Mouse (Mus musculus): ENCODE results near the gene Rnf6. TPM values are rescaled to one million over a fixed set of nuclear protein-coding genes. Genes with fewer than 3 reads are reported as not detected.
"Not testable (repeated sequence)": the region's sequence is repeated elsewhere in the genome, so short reads cannot be mapped to it uniquely, and the experiment has no call there.

The Rnf6 gene
- total RNA-seq, 1 experiment: 25.1 TPM

- DNase-seq (ENCODE audit: low read depth, low spot score): no peak
- in situ Hi-C loops (cut with MboI; ENCODE audit: low sequenced_read_pairs in 2 of 2, unreplicated experiment in 2 of 2): loop anchor here (25.0 kb wide), 1 partner anchor 297 kb away; the partner anchor contains the start of genes Gm6370 (in 2 of the 2) and Gm6408 (in 2 of the 2)
- H3K9me3 ChIP-seq (ENCODE audit: control insufficient read depth, insufficient read depth, low read depth, low read length): no peaks in the 10 kb centered on the region
- no peaks in the 10 kb centered on the region for H3K36me3 ChIP-seq (ENCODE audit: control insufficient read depth, insufficient read depth, low read length, poor library complexity, severe bottlenecking)
- TF ChIP-seq ZNF384 (IDR thresholded peaks at IDR 0.05; ENCODE audit: low read depth, low read length): no peak
- TF ChIP-seq CHD2 (IDR thresholded peaks at IDR 0.05; ENCODE audit: low read depth, low read length): no peak
- TF ChIP-seq ZC3H11A (IDR thresholded peaks at IDR 0.05; ENCODE audit: borderline replicate concordance, low read depth, low read length): no peak
- TF ChIP-seq HCFC1 (IDR thresholded peaks at IDR 0.05; ENCODE audit: borderline replicate concordance, insufficient read depth, low read length): no peak
- no peak for TF ChIP-seq MAFK (IDR thresholded peaks at IDR 0.05; ENCODE audit: insufficient read depth, low read depth, low read length)
- no peak overlapping the region for H3K27ac ChIP-seq (ENCODE audit: insufficient read depth, low read depth, low read length, poor library complexity, severe bottlenecking)
- no peak overlapping the region for H3K4me3 ChIP-seq (ENCODE audit: insufficient read depth in 1 of 2, low read depth in 1 of 2, low read length in 2 of 2, poor library complexity in 1 of 2, severe bottlenecking in 1 of 2)
- H3K4me1 ChIP-seq (ENCODE audit: control insufficient read depth in 2 of 2, insufficient read depth in 2 of 2, low read length in 2 of 2, poor library complexity in 1 of 2): no peaks in the 10 kb centered on the region
- no peak overlapping the region for H3K9ac ChIP-seq (ENCODE audit: insufficient read depth, low read depth, low read length, poor library complexity, severe bottlenecking)
Measured at GRCm38 (mm10) chr5:146190093-146190492, 31.3 kb downstream of the Rnf6 start.

GRCm38 (mm10) chr5:146188712-146189111, 32.6 kb downstream of the Rnf6 start:
- no peak for TF ChIP-seq ZNF384 (IDR thresholded peaks at IDR 0.05; ENCODE audit: low read depth, low read length)
- TF ChIP-seq HCFC1 (IDR thresholded peaks at IDR 0.05; ENCODE audit: borderline replicate concordance, insufficient read depth, low read length): no peak
- TF ChIP-seq CHD2 (IDR thresholded peaks at IDR 0.05; ENCODE audit: low read depth, low read length): no peak
- no peak for TF ChIP-seq MAFK (IDR thresholded peaks at IDR 0.05; ENCODE audit: insufficient read depth, low read depth, low read length)
- no peak for TF ChIP-seq ZC3H11A (IDR thresholded peaks at IDR 0.05; ENCODE audit: borderline replicate concordance, low read depth, low read length)
- no peak for DNase-seq (ENCODE audit: low read depth, low spot score)
- H3K36me3 ChIP-seq (ENCODE audit: control insufficient read depth, insufficient read depth, low read length, poor library complexity, severe bottlenecking): no peaks in the 10 kb centered on the region
- H3K4me1 ChIP-seq (ENCODE audit: control insufficient read depth in 2 of 2, insufficient read depth in 2 of 2, low read length in 2 of 2, poor library complexity in 1 of 2): no peaks in the 10 kb centered on the region
- H3K4me3 ChIP-seq (ENCODE audit: insufficient read depth in 1 of 2, low read depth in 1 of 2, low read length in 2 of 2, poor library complexity in 1 of 2, severe bottlenecking in 1 of 2): no peak overlapping the region
- in situ Hi-C loops (cut with MboI; ENCODE audit: low sequenced_read_pairs in 2 of 2, unreplicated experiment in 2 of 2): loop anchor here (25.0 kb wide), 1 partner anchor 299 kb away; the partner anchor contains the start of genes Gm6370 (in 2 of the 2) and Gm6408 (in 2 of the 2)
- no peak overlapping the region for H3K27ac ChIP-seq (ENCODE audit: insufficient read depth, low read depth, low read length, poor library complexity, severe bottlenecking)
- no peaks in the 10 kb centered on the region for H3K9me3 ChIP-seq (ENCODE audit: control insufficient read depth, insufficient read depth, low read depth, low read length)
- H3K9ac ChIP-seq (ENCODE audit: insufficient read depth, low read depth, low read length, poor library complexity, severe bottlenecking): no peak overlapping the region

GRCm38 (mm10) chr5:146188144-146188543, 33.2 kb downstream of the Rnf6 start:
- Histone ChIP-seq H3K9me3 (ENCODE audit: control insufficient read depth, insufficient read depth, low read depth, low read length) (no peaks in the 10 kb centered on the region), H3K4me1 (ENCODE audit: control insufficient read depth in 2 of 2, insufficient read depth in 2 of 2, low read length in 2 of 2, poor library complexity in 1 of 2) (no peaks in the 10 kb centered on the region), H3K9ac (ENCODE audit: insufficient read depth, low read depth, low read length, poor library complexity, severe bottlenecking) (no peak overlapping the region), H3K36me3 (ENCODE audit: control insufficient read depth, insufficient read depth, low read length, poor library complexity, severe bottlenecking) (no peaks in the 10 kb centered on the region), H3K4me3 (ENCODE audit: insufficient read depth in 1 of 2, low read depth in 1 of 2, low read length in 2 of 2, poor library complexity in 1 of 2, severe bottlenecking in 1 of 2) (no peak overlapping the region), H3K27ac (ENCODE audit: insufficient read depth, low read depth, low read length, poor library complexity, severe bottlenecking) (no peak overlapping the region)
- TF ChIP-seq CHD2 (IDR thresholded peaks at IDR 0.05; ENCODE audit: low read depth, low read length): no peak
- no peak for TF ChIP-seq MAFK (IDR thresholded peaks at IDR 0.05; ENCODE audit: insufficient read depth, low read depth, low read length)
- no peak for TF ChIP-seq ZNF384 (IDR thresholded peaks at IDR 0.05; ENCODE audit: low read depth, low read length)
- no peak for TF ChIP-seq HCFC1 (IDR thresholded peaks at IDR 0.05; ENCODE audit: borderline replicate concordance, insufficient read depth, low read length)
- TF ChIP-seq ZC3H11A (IDR thresholded peaks at IDR 0.05; ENCODE audit: borderline replicate concordance, low read depth, low read length): no peak
- in situ Hi-C loops (cut with MboI; ENCODE audit: low sequenced_read_pairs in 2 of 2, unreplicated experiment in 2 of 2): loop anchor here (25.0 kb wide), 1 partner anchor 299 kb away; the partner anchor contains the start of genes Gm6370 (in 2 of the 2) and Gm6408 (in 2 of the 2)
- no peak for DNase-seq (ENCODE audit: low read depth, low spot score)

- 0 out of 2 replicates have a peak, but pooled peaks have one; percentile 13 for TF ChIP-seq ZC3H11A (IDR thresholded peaks at IDR 0.05; ENCODE audit: borderline replicate concordance, low read depth, low read length)
- DNase-seq (ENCODE audit: low read depth, low spot score): peak; percentile 24
- H3K4me1 ChIP-seq (ENCODE audit: control insufficient read depth in 2 of 2, insufficient read depth in 2 of 2, low read length in 2 of 2, poor library complexity in 1 of 2); H3K4me3 ChIP-seq (ENCODE audit: insufficient read depth in 1 of 2, low read depth in 1 of 2, low read length in 2 of 2, poor library complexity in 1 of 2, severe bottlenecking in 1 of 2); H3K9me3 ChIP-seq (ENCODE audit: control insufficient read depth, insufficient read depth, low read depth, low read length); H3K27ac ChIP-seq (ENCODE audit: insufficient read depth, low read depth, low read length, poor library complexity, severe bottlenecking); H3K9ac ChIP-seq (ENCODE audit: insufficient read depth, low read depth, low read length, poor library complexity, severe bottlenecking); H3K36me3 ChIP-seq (ENCODE audit: control insufficient read depth, insufficient read depth, low read length, poor library complexity, severe bottlenecking): not testable (repeated sequence)
- in situ Hi-C loops (cut with MboI; ENCODE audit: low sequenced_read_pairs in 2 of 2, unreplicated experiment in 2 of 2): loop anchor here (25.0 kb wide), 1 partner anchor 300 kb away; the partner anchor contains the start of genes Gm6370 (in 2 of the 2) and Gm6408 (in 2 of the 2)
Measured at GRCm38 (mm10) chr5:146187441-146187840, 33.9 kb downstream of the Rnf6 start.

GRCm38 (mm10) chr5:146185204-146185603, 36.2 kb downstream of the Rnf6 start, which contains the start of gene 1700001J03Rik:
Gene 1700001J03Rik, minus strand, starts transcription at chr5:146185304.
- H3K9ac ChIP-seq (ENCODE audit: insufficient read depth, low read depth, low read length, poor library complexity, severe bottlenecking); DNase-seq (ENCODE audit: low read depth, low spot score); H3K9me3 ChIP-seq (ENCODE audit: control insufficient read depth, insufficient read depth, low read depth, low read length); H3K4me3 ChIP-seq (ENCODE audit: insufficient read depth in 1 of 2, low read depth in 1 of 2, low read length in 2 of 2, poor library complexity in 1 of 2, severe bottlenecking in 1 of 2); H3K36me3 ChIP-seq (ENCODE audit: control insufficient read depth, insufficient read depth, low read length, poor library complexity, severe bottlenecking); H3K27ac ChIP-seq (ENCODE audit: insufficient read depth, low read depth, low read length, poor library complexity, severe bottlenecking); H3K4me1 ChIP-seq (ENCODE audit: control insufficient read depth in 2 of 2, insufficient read depth in 2 of 2, low read length in 2 of 2, poor library complexity in 1 of 2): not testable (repeated sequence)
- in situ Hi-C loops (cut with MboI; ENCODE audit: low sequenced_read_pairs in 2 of 2, unreplicated experiment in 2 of 2): loop anchor here (25.0 kb wide), 1 partner anchor 302 kb away; the partner anchor contains the start of genes Gm6370 (in 2 of the 2) and Gm6408 (in 2 of the 2)

- H3K36me3 ChIP-seq (ENCODE audit: control insufficient read depth, insufficient read depth, low read length, poor library complexity, severe bottlenecking); in situ Hi-C loops (cut with MboI; ENCODE audit: low sequenced_read_pairs in 2 of 2, unreplicated experiment in 2 of 2); DNase-seq (ENCODE audit: low read depth, low spot score); H3K27ac ChIP-seq (ENCODE audit: insufficient read depth, low read depth, low read length, poor library complexity, severe bottlenecking); H3K9ac ChIP-seq (ENCODE audit: insufficient read depth, low read depth, low read length, poor library complexity, severe bottlenecking); H3K9me3 ChIP-seq (ENCODE audit: control insufficient read depth, insufficient read depth, low read depth, low read length); H3K4me1 ChIP-seq (ENCODE audit: control insufficient read depth in 2 of 2, insufficient read depth in 2 of 2, low read length in 2 of 2, poor library complexity in 1 of 2); H3K4me3 ChIP-seq (ENCODE audit: insufficient read depth in 1 of 2, low read depth in 1 of 2, low read length in 2 of 2, poor library complexity in 1 of 2, severe bottlenecking in 1 of 2): not testable (repeated sequence)
Measured at GRCm38 (mm10) chr5:146172744-146173143, 48.6 kb downstream of the Rnf6 start.

- H3K36me3 ChIP-seq (ENCODE audit: control insufficient read depth, insufficient read depth, low read length, poor library complexity, severe bottlenecking); H3K27ac ChIP-seq (ENCODE audit: insufficient read depth, low read depth, low read length, poor library complexity, severe bottlenecking); H3K9ac ChIP-seq (ENCODE audit: insufficient read depth, low read depth, low read length, poor library complexity, severe bottlenecking); H3K4me3 ChIP-seq (ENCODE audit: insufficient read depth in 1 of 2, low read depth in 1 of 2, low read length in 2 of 2, poor library complexity in 1 of 2, severe bottlenecking in 1 of 2); H3K9me3 ChIP-seq (ENCODE audit: control insufficient read depth, insufficient read depth, low read depth, low read length); H3K4me1 ChIP-seq (ENCODE audit: control insufficient read depth in 2 of 2, insufficient read depth in 2 of 2, low read length in 2 of 2, poor library complexity in 1 of 2); DNase-seq (ENCODE audit: low read depth, low spot score); in situ Hi-C loops (cut with MboI; ENCODE audit: low sequenced_read_pairs in 2 of 2, unreplicated experiment in 2 of 2): not testable (repeated sequence)
Measured at GRCm38 (mm10) chr5:146170621-146171020, 50.7 kb downstream of the Rnf6 start, which contains the start of gene Gm6309. Gene Gm6309, minus strand, starts transcription at chr5:146170721.

Data from ES-E14 (cell line).